Mouse (Mus musculus) intestine, embryonic 14.5 days (tissue): ENCODE measurements at regions not wholly inside any gene's neighbourhood (a gene's known extent, or its start where the extent isn't known, plus 50 kb on each side); places are given as distances from the start of the nearest gene placed in this dataset.

ENCODE experiments used
- ATAC-seq: fragments of 200-750 bp; cut with Nextera tagmentation; replicated peaks from 2 replicates; pipeline ENCODE4 v1.8.0; 2017; ENCODE audit warnings: low read depth, moderate number of reproducible peaks, moderate TSS enrichment, moderate library complexity; ENCODE audit not compliant: low FRiP score, low TSS enrichment
- DNase-seq: peaks from one replicate; pipeline ENCODE4 v3.0.0-alpha.2; 2018; ENCODE audit warnings: low spot score
- H3K27ac ChIP-seq: fragments of 300-500 bp; sonication (generic); 2 replicates; pipeline ENCODE4 v1.5.1; 2014; ENCODE audit warnings: low read depth, mild to moderate bottlenecking, control low read depth
- H3K27me3 ChIP-seq: fragments of 300-500 bp; sonication (generic); replicated peaks from 2 replicates; pipeline ENCODE4 v1.6.1; 2014; ENCODE audit warnings: low read length, control low read depth; ENCODE audit not compliant: control insufficient read depth, insufficient read depth
- H3K36me3 ChIP-seq: fragments of 300-500 bp; sonication (generic); 2 replicates; pipeline ENCODE4 v1.6.1; 2014; ENCODE audit warnings: low read length, control low read depth; ENCODE audit not compliant: control insufficient read depth, insufficient read depth
- H3K4me1 ChIP-seq: fragments of 300-500 bp; sonication (generic); replicated peaks from 2 replicates; pipeline ENCODE4 v1.6.1; 2014; ENCODE audit warnings: low read length, control low read depth, mixed read lengths; ENCODE audit not compliant: control insufficient read depth, insufficient read depth
- H3K4me2 ChIP-seq: fragments of 300-500 bp; sonication (generic); 2 replicates; pipeline ENCODE4 v1.6.1; 2014; ENCODE audit warnings: low read length
- H3K4me3 ChIP-seq: fragments of 300-500 bp; sonication (generic); 2 replicates; pipeline ENCODE4 v1.5.1; 2014; ENCODE audit warnings: low read depth, low read length, control low read depth, mixed read lengths
- H3K9ac ChIP-seq: fragments of 300-500 bp; sonication (generic); 2 replicates; pipeline ENCODE4 v1.6.1; 2014; ENCODE audit warnings: mild to moderate bottlenecking, low read length
- H3K9me3 ChIP-seq: fragments of 300-500 bp; sonication (generic); 2 replicates; pipeline ENCODE4 v1.6.1; 2016; ENCODE audit warnings: low read length, control low read depth; ENCODE audit not compliant: control insufficient read depth
- WGBS: fragments of 180-500 bp; shearing (Covaris S2); extraction: QIAGEN DNeasy Blood & Tissue Kit; methylation state at CpG from one replicate; pipeline ENCODE4 v1.1.7; 2014; 5-methylcytosine and 5-hydroxymethylcytosine counted together

- Histone ChIP-seq H3K4me1 (no peaks in the 10 kb centered on the region), H3K9ac (no peak overlapping the region), H3K27ac (no peak overlapping the region), H3K27me3 (no peaks in the 10 kb centered on the region), H3K9me3 (no peaks in the 10 kb centered on the region), H3K4me3 (no peak overlapping the region), H3K36me3 (no peaks in the 10 kb centered on the region), H3K4me2 (no peak overlapping the region)
- DNase-seq (no peak), ATAC-seq (no peak)
- 54% methylated on average over 7 of the region's 7 CpGs for WGBS
These were observed 340.5 kb upstream of the Smim15 start for GRCm38 (mm10) chr13:107703736-107704135.

DNA sequence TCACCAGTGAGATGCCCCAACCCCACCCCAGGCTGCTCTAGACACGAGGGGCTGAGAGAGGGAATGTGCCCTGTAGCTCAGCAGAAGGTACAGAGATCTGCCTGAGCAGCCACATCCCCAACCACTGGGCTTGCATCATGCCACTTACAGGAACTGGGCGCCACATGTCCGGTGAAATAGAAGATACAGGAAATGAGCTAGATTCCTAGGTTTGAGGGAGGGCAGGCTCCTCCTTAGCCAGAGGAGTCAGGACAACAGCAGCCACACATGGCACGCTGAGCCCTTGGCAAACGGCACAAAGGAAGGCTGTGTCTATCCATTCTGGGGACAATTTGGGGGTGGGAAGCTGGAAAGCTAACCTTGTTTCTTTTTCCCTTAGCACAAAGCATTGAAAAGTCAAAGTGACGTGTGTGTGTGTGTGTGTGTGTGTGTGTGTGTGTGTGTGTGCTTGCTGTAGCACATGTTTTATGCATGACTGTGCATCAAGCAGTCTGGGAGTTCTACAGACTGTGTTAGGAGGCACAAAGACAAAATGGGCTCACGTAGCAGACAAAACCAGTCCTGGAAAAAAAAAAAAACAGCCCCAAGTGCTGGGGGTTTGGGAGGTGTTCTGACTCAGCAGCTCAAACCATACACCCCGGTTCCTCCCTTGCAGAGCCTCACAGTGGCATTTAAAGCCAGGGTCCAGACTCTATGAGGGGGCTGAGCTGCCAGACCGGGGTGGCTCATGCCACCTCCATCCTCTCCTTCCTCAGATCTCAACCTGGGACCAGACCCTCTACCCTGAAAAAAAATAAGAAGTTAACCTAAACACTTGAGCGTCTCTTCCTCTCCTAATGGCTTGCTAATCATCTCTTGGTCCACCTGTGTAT, 343.7 kb upstream of the Smim15 start:
- ATAC-seq (no peak), DNase-seq (no peak)
- Histone ChIP-seq H3K9ac (no peak overlapping the region), H3K36me3 (no peaks in the 10 kb centered on the region), H3K4me2 (no peak overlapping the region), H3K4me1 (no peaks in the 10 kb centered on the region), H3K9me3 (no peaks in the 10 kb centered on the region), H3K4me3 (no peak overlapping the region), H3K27me3 (no peaks in the 10 kb centered on the region), H3K27ac (no peak overlapping the region)
- WGBS: 64% methylated on average over 10 of the region's 10 CpGs

DNA sequence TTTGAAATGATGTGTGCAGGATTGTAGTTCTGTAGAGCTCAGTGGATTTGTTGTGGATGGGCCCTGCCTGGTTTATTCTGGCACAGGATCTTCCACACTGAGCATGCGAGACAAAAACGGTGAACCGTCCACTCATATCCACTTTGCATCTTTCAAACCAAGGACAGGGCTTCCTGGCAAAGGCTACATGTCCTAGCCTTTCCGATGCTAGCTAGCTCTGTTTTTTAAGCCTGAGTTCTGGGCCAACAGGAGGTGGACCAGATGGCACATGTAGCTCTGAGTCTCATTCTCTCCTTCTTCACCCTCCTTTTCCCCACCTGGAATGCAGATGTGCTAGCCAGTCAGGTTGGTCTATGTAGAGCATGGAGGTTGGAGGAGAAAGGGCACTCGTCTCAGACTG, 345.0 kb upstream of the Smim15 start:
- Histone ChIP-seq H3K9ac (no peak overlapping the region), H3K36me3 (no peaks in the 10 kb centered on the region), H3K4me2 (no peak overlapping the region), H3K4me1 (no peaks in the 10 kb centered on the region), H3K4me3 (no peak overlapping the region), H3K27ac (no peak overlapping the region), H3K9me3 (no peaks in the 10 kb centered on the region), H3K27me3 (no peaks in the 10 kb centered on the region)
- ATAC-seq (no peak), DNase-seq (no peak)
- 80% methylated on average over 5 of the region's 5 CpGs for WGBS

DNA sequence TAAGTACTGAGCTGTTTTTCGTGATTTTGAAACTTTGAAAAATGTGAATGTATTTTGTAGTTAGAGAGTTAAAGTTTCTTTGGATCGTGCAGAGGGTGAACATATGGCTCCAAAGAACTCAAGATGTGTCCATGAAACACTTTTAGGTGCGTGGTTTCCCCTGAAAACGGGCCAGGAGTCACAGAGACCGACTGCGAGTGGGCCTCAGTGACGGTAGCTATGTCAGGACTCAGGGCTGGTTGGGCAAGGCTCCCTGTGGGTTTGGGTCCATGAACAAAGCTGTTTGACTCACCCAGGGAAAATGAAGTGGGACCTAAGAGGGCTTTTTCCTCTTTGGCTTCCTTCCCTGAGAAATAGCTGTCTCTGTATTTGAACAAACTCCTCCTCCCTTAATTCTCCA, 345.9 kb upstream of the Smim15 start:
- H3K9ac ChIP-seq: no peak overlapping the region
- ATAC-seq (no peak), DNase-seq (no peak)
- no peak overlapping the region for H3K4me3 ChIP-seq
- no peak overlapping the region for H3K4me2 ChIP-seq
- H3K27me3 ChIP-seq: no peaks in the 10 kb centered on the region
- H3K4me1 ChIP-seq: no peaks in the 10 kb centered on the region
- H3K9me3 ChIP-seq: no peaks in the 10 kb centered on the region
- H3K27ac ChIP-seq: no peak overlapping the region
- WGBS: 93% methylated on average over 7 of the region's 7 CpGs
- H3K36me3 ChIP-seq: no peaks in the 10 kb centered on the region

GRCm38 (mm10) chr13:107692123-107692830, 352.0 kb upstream of the Smim15 start:
- Histone ChIP-seq H3K9ac (no peak overlapping the region), H3K9me3 (no peaks in the 10 kb centered on the region), H3K4me3 (no peak overlapping the region), H3K36me3 (no peaks in the 10 kb centered on the region), H3K4me1 (no peaks in the 10 kb centered on the region), H3K27me3 (no peaks in the 10 kb centered on the region), H3K4me2 (no peak overlapping the region), H3K27ac (no peak overlapping the region)
- ATAC-seq (no peak), DNase-seq (no peak)
- 72% methylated on average over 5 of the region's 5 CpGs for WGBS

DNA sequence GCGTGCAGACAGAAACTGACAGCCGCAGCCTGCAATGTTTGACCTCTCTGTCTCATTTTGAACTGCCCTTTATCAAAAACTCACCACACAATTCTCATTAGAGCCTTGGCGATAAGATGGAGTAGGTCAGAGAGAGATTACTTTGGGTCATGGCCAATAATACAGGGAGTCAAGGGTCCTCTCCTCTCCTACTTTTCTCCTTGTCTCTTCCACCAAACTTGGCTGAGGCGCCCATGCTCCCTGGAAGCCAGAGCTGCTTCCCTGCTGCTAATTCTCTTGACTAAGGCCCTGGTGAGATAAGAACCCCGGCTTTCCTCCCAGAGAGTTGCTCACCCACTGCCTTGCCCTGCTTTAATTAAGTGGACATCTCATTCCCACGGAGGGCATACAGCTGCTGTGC, 355.3 kb upstream of the Smim15 start:
- no peaks in the 10 kb centered on the region for H3K27me3 ChIP-seq
- no peaks in the 10 kb centered on the region for H3K9me3 ChIP-seq
- DNase-seq (no peak), ATAC-seq (no peak)
- no peaks in the 10 kb centered on the region for H3K36me3 ChIP-seq
- H3K4me2 ChIP-seq: no peak overlapping the region
- H3K4me3 ChIP-seq: no peak overlapping the region
- no peaks in the 10 kb centered on the region for H3K4me1 ChIP-seq
- no peak overlapping the region for H3K27ac ChIP-seq
- 59% methylated on average over 6 of the region's 6 CpGs for WGBS
- no peak overlapping the region for H3K9ac ChIP-seq

GRCm38 (mm10) chr13:107685231-107685630, 359.0 kb upstream of the Smim15 start:
- no peaks in the 10 kb centered on the region for H3K36me3 ChIP-seq
- H3K9ac ChIP-seq: no peak overlapping the region
- ATAC-seq (no peak), DNase-seq (no peak)
- WGBS: 73% methylated on average over 3 of the region's 3 CpGs
- no peak overlapping the region for H3K4me3 ChIP-seq
- H3K27me3 ChIP-seq: no peaks in the 10 kb centered on the region
- no peak overlapping the region for H3K27ac ChIP-seq
- no peaks in the 10 kb centered on the region for H3K9me3 ChIP-seq
- no peaks in the 10 kb centered on the region for H3K4me1 ChIP-seq
- no peak overlapping the region for H3K4me2 ChIP-seq

GRCm38 (mm10) chr13:107683909-107684308, 360.3 kb upstream of the Smim15 start:
- H3K36me3 ChIP-seq: no peaks in the 10 kb centered on the region
- H3K27ac ChIP-seq: no peak overlapping the region
- H3K9ac ChIP-seq: no peak overlapping the region
- DNase-seq (no peak), ATAC-seq (no peak)
- H3K4me3 ChIP-seq: no peak overlapping the region
- no peaks in the 10 kb centered on the region for H3K9me3 ChIP-seq
- H3K4me1 ChIP-seq: no peaks in the 10 kb centered on the region
- WGBS: 67% methylated on average over 3 of the region's 3 CpGs
- H3K27me3 ChIP-seq: no peaks in the 10 kb centered on the region
- H3K4me2 ChIP-seq: no peak overlapping the region
